Mouse (Mus musculus) heart, embryonic 13.5 days (tissue): ENCODE measurements at regions not wholly inside any gene's neighbourhood (a gene's known extent, or its start where the extent isn't known, plus 50 kb on each side); places are given as distances from the start of the nearest gene placed in this dataset.

Experiments
- ATAC-seq: fragments of 200-750 bp; cut with Nextera tagmentation; 2 replicates; pipeline ENCODE4 v1.8.0; 2017; ENCODE audit warnings: moderate TSS enrichment; ENCODE audit not compliant: insufficient number of reproducible peaks, low FRiP score, low TSS enrichment; ENCODE audit errors: extremely low read depth
- H3K27ac ChIP-seq: fragments of 300-500 bp; sonication (generic); replicated peaks from 2 replicates; pipeline ENCODE4 v1.5.1; 2015; ENCODE audit warnings: moderate library complexity, mild to moderate bottlenecking, inconsistent platforms
- H3K27me3 ChIP-seq: fragments of 300-500 bp; sonication (generic); replicated peaks from 2 replicates; pipeline ENCODE4 v1.6.1; 2015; ENCODE audit warnings: mild to moderate bottlenecking, inconsistent platforms
- H3K36me3 ChIP-seq: fragments of 300-500 bp; sonication (generic); 2 replicates; pipeline ENCODE4 v1.6.1; 2015; ENCODE audit warnings: mild to moderate bottlenecking, inconsistent platforms
- H3K4me1 ChIP-seq: fragments of 300-500 bp; sonication (generic); 2 replicates; pipeline ENCODE4 v1.6.1; 2015; ENCODE audit warnings: inconsistent platforms
- H3K4me2 ChIP-seq: fragments of 300-500 bp; sonication (generic); 2 replicates; pipeline ENCODE4 v1.6.1; 2015; ENCODE audit warnings: inconsistent platforms, mild to moderate bottlenecking, moderate library complexity
- H3K4me3 ChIP-seq: fragments of 300-500 bp; sonication (generic); 2 replicates; pipeline ENCODE4 v1.5.1; 2015; ENCODE audit warnings: moderate library complexity, mild to moderate bottlenecking, inconsistent platforms
- H3K9ac ChIP-seq: fragments of 300-500 bp; sonication (generic); 2 replicates; pipeline ENCODE4 v1.6.1; 2015; ENCODE audit warnings: inconsistent platforms, mild to moderate bottlenecking, moderate library complexity
- H3K9me3 ChIP-seq: fragments of 300-500 bp; sonication (generic); 2 replicates; pipeline ENCODE4 v1.6.1; 2016; ENCODE audit warnings: inconsistent platforms
- WGBS: fragments of 180-500 bp; shearing (Covaris S2); methylation state at CpG from one replicate; pipeline ENCODE4 v1.1.7; 2015; ENCODE audit warnings: mixed read lengths; 5-methylcytosine and 5-hydroxymethylcytosine counted together

DNA sequence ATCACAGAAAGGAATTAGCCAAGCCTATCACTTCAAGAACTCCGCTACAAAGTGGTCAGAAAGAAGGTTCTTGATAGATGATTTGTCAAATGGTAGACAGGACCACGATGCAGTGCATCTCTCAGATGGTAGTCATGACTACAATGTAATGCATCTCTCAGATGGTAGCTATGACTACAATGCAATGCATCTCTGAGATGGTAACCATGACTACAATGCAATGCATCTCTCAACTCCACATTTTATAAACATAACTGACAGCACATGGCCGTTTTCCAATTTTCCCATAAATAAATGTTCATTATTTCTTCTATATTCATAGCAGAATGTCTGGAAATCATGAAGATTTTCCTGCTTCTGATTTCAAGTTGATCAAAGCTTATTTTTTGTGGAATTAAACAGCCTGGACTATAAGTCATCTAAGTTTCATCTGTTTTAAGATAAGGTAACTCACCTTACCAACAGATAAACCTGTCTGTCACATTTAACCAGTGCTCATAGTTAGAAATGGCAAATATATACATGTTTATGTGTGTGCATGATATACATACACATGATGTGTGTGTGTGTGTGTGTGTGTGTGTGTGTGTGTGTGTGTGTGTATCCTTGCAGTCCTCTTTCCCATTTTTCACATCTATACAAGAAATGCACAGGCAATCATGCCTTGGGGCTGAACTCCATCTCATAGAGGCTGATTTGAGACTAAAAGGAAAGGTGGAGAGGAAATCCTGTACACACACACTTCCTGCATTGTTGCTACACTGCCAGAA, 122.4 kb downstream of the Phf3 start:
- Histone ChIP-seq H3K27me3 (no peaks in the 10 kb centered on the region), H3K4me1 (no peaks in the 10 kb centered on the region), H3K36me3 (no peaks in the 10 kb centered on the region), H3K27ac (no peak overlapping the region), H3K4me2 (no peak overlapping the region), H3K4me3 (no peak overlapping the region), H3K9ac (no peak overlapping the region), H3K9me3 (no peaks in the 10 kb centered on the region)
- WGBS, result 60% methylated on average over 3 of the region's 3 CpGs
- no peak for ATAC-seq

DNA sequence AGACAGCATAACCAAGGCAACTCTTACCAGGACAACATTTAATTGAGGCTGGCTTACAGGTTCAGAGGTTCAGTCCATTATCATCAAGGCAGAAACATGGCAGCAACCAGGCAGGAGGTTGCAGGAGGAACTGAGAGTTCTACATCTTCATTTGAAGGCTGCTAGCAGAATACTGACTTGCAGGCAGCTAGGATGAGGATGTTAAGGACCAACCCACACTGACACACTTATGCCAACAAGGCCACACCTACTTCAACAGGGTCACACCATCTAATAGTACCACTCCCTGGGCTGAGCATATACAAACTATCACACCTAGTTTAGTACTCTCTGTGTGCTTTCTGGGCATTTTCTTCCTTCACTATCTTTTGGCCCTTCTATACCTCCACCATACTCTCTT, 131.8 kb downstream of the Phf3 start:
- Histone ChIP-seq H3K9ac (no peak overlapping the region), H3K4me1 (no peaks in the 10 kb centered on the region), H3K27me3 (no peaks in the 10 kb centered on the region), H3K9me3 (no peaks in the 10 kb centered on the region), H3K4me2 (no peak overlapping the region), H3K36me3 (no peaks in the 10 kb centered on the region), H3K4me3 (no peak overlapping the region), H3K27ac (no peak overlapping the region)
- ATAC-seq, result no peak

DNA sequence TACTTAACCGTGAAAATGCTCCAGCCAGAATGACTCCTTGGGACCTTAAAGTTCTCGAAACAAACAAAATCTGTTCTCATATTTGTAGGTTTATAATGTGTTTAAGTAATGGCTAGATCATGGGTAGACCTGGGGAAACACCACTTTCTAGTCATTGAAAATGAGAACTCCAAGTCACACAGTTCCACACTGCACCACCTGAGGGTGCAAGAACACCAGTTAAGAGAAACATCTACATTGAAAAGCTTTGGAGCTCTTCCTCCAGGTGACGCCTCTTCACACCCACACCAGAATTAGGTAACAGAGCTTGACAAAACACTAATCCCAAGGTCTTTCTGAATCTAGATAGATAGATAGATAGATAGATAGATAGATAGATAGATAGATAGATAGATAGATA, 132.9 kb downstream of the Phf3 start:
- Histone ChIP-seq H3K27ac (no peak overlapping the region), H3K27me3 (no peaks in the 10 kb centered on the region), H3K9me3 (no peaks in the 10 kb centered on the region), H3K36me3 (no peaks in the 10 kb centered on the region), H3K9ac (no peak overlapping the region), H3K4me3 (no peak overlapping the region), H3K4me1 (no peaks in the 10 kb centered on the region), H3K4me2 (no peak overlapping the region)
- 60% methylated on average over 3 of the region's 3 CpGs for WGBS
- no peak for ATAC-seq

DNA sequence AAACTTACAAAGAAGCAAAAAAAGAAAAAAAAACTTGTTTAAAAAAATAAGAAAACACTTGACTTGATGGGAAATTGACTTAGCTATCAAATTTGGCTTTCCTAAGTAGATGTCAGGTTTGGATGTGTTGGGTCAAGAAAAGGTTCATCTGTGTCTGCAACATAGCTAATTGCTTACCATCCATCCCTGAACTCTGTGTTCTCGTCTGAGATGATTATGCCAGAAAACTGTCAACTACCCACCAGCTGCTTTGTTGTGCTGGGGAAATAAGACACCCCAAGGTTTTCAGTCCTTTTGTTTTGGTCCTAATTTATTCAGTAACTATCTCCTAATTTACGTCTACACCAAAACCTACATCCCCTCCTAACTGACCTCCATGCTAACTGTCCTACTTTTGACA, 152.2 kb downstream of the Phf3 start:
- Histone ChIP-seq H3K36me3 (no peaks in the 10 kb centered on the region), H3K4me2 (no peak overlapping the region), H3K27me3 (no peaks in the 10 kb centered on the region), H3K4me1 (no peaks in the 10 kb centered on the region), H3K4me3 (no peak overlapping the region), H3K27ac (no peak overlapping the region), H3K9ac (no peak overlapping the region), H3K9me3 (no peaks in the 10 kb centered on the region)
- ATAC-seq, result no peak
- 52% methylated on average over 2 of the region's 2 CpGs for WGBS

DNA sequence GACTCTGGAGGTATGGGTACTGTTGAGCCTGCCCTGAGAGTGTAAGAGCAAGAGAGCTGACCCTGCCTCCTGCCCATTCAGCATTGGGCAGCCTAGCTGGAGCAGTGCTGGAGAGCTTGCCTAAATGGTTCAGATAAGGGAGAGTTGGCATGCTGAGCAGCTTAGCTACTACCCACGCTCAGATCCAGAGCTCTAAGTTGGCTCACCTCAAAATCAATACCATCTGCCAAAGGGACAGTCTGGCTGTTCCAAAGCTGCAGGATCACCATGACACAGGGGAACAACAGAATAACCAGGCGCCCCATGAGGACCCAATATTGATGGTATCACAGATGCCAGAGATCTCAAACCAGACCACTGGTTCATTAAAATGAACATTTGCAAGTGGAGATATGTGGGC, 152.9 kb downstream of the Phf3 start:
- no peak for ATAC-seq
- no peak overlapping the region for H3K27ac ChIP-seq
- H3K9ac ChIP-seq, result no peak overlapping the region
- no peaks in the 10 kb centered on the region for H3K27me3 ChIP-seq
- 66% methylated on average over 2 of the region's 2 CpGs for WGBS
- H3K4me2 ChIP-seq, result no peak overlapping the region
- no peaks in the 10 kb centered on the region for H3K36me3 ChIP-seq
- no peaks in the 10 kb centered on the region for H3K4me1 ChIP-seq
- H3K4me3 ChIP-seq, result no peak overlapping the region
- H3K9me3 ChIP-seq, result no peaks in the 10 kb centered on the region

DNA sequence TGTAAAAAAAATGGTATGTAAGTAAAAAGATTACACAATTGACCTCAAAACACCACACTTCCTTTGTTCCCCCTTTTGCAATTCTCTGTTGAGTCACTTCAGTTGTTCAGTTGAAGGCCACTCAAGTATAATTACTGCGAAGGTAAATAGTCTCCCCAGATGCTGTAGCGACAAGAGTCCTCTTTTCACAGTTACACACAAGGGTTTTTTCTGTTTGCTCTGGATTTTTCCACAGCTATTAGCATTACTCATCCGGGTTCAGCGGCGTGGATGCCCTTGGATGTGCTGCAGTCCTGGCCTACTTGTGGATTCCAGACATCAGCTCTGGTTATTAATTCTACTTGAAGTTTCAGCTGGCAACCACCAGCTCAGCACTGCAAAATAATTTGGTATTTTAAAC, 155.1 kb downstream of the Phf3 start:
- ATAC-seq, result no peak

DNA sequence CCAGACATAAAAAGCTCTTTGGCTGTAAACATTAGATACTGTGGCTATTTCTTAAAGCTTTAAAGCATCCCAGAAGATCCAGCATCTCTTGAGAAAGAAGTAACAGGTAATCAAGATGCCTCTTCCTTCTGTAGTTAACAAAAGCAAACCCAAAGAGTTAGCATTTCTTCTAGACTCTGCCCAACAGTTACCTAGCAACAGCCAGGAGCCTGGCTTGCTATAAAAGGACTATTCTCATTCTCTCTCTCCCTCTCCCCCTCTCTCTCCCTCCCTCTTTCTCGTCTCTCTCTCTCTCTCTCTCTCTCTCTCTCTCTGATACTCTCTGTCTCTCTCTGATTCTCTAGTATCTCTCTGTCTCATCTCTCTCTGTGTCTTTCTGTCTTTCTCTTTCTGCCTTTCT, 157.4 kb downstream of the Phf3 start:
- Histone ChIP-seq H3K4me1 (no peaks in the 10 kb centered on the region), H3K9me3 (no peaks in the 10 kb centered on the region), H3K36me3 (no peaks in the 10 kb centered on the region), H3K27ac (no peak overlapping the region), H3K27me3 (no peaks in the 10 kb centered on the region), H3K4me2 (no peak overlapping the region), H3K4me3 (no peak overlapping the region), H3K9ac (no peak overlapping the region)
- 69% methylated on average over 1 of the region's 1 CpGs for WGBS
- no peak for ATAC-seq

More for the DNA sequence above, 155.1 kb downstream of the Phf3 start:
- no peak overlapping the region for H3K9ac ChIP-seq
- H3K4me3 ChIP-seq, result no peak overlapping the region
- no peaks in the 10 kb centered on the region for H3K36me3 ChIP-seq
- H3K9me3 ChIP-seq, result no peaks in the 10 kb centered on the region
- H3K27ac ChIP-seq, result no peak overlapping the region
- H3K4me2 ChIP-seq, result no peak overlapping the region
- H3K4me1 ChIP-seq, result no peaks in the 10 kb centered on the region
- no peaks in the 10 kb centered on the region for H3K27me3 ChIP-seq
- 74% methylated on average over 5 of the region's 5 CpGs for WGBS

DNA sequence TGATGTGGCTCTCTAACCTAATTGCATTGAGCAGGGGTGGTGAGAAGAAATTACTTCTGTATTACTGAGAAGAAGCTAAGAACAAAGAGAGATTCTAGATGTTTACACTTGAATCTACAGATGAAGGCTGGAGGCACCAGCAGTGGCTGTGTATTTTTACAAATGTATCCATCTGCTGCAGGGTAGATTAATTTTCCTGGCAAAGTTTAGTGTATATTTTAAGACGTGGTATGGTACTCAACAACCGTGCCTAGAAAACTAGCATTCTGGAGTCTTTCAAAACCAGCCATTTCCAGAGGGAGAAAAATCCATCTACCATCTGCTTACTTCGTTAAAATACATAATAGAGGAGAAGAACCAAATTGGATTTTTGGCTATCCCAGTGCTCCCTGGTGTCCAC, 172.6 kb downstream of the Phf3 start:
- Histone ChIP-seq H3K9ac (no peak overlapping the region), H3K9me3 (no peaks in the 10 kb centered on the region), H3K27me3 (no peaks in the 10 kb centered on the region), H3K4me1 (no peaks in the 10 kb centered on the region), H3K4me2 (no peak overlapping the region), H3K36me3 (no peaks in the 10 kb centered on the region), H3K4me3 (no peak overlapping the region), H3K27ac (no peak overlapping the region)
- ATAC-seq, result no peak
- 73% methylated on average over 3 of the region's 3 CpGs for WGBS

DNA sequence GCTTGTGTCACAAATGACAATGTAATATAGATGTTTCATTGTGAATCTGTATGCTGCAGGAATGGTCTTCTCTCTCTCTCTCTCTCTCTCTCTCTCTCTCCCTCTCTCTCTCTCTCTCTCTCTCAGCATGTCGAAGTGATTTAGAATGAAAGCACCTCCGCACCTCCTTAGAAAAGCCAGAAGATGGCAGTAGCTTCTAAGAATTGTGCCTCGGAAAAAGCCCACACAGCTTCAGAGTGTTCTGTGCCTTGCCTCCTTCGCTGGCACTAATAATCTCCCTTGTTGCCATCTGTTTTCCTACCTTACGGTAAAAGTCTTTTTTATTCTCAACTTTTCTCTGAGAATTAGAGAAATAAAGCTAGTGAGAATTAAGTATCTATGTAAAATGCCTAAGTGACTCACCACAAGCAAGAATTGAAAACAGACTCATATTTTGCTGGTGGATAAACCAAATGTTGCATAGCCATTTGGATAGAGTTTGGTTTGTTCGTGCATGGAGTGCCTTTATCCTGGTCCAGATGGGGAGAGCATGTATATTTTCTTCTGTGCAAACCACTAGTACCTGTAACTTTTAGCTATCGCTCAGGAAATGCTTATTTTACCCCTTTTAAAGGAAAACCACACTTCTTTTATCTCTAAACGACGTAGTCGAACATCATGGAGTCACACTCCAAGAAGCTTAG, 173.2 kb downstream of the Phf3 start:
- H3K27ac ChIP-seq, result no peak overlapping the region
- no peaks in the 10 kb centered on the region for H3K36me3 ChIP-seq
- 50% methylated on average over 10 of the region's 10 CpGs for WGBS
- no peaks in the 10 kb centered on the region for H3K9me3 ChIP-seq
- H3K9ac ChIP-seq, result no peak overlapping the region
- H3K4me1 ChIP-seq, result no peaks in the 10 kb centered on the region
- H3K27me3 ChIP-seq, result no peaks in the 10 kb centered on the region
- ATAC-seq, result no peak
- H3K4me2 ChIP-seq, result no peak overlapping the region
- H3K4me3 ChIP-seq, result no peak overlapping the region

DNA sequence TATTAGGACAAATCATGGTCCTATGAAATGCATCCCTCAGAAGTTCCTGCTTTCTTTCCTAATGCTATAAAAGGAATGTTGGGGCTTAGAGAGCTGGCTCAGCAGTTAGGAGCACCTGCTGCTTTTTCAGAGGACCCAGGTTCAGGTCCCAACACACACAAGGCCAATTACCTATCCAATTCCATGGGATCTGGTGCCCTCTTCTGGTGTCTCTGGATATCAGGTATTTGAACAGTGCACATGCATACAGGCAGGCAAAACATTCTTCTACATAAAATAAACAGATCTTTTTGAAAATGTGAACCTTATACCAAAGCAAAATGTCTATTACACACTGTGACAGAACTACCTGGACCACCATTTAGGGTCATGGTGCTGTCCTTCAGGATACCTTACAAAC, 177.4 kb downstream of the Phf3 start:
- Histone ChIP-seq H3K27me3 (no peaks in the 10 kb centered on the region), H3K36me3 (no peaks in the 10 kb centered on the region), H3K9ac (no peak overlapping the region), H3K4me2 (no peak overlapping the region), H3K4me3 (no peak overlapping the region), H3K4me1 (no peaks in the 10 kb centered on the region), H3K27ac (no peak overlapping the region), H3K9me3 (no peaks in the 10 kb centered on the region)
- ATAC-seq, result no peak

DNA sequence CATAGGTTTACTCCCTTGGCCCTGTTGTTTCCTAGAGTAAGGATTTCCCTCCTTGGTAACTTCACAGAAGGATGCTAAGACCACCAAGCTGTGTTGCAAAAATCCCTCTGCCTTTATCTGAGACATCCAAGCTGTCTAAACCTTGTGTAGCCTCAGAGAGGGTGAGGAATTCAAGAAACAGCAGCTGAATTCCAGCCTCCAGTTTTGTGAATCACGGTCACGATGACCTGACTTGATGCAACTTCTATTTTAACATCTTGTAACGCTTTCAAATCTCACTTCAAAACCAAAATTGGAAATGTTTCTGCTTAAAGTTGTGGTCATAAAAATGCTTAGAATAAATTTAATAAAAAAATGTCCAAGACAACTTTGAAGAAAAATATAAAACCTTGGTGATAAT, 188.4 kb downstream of the Phf3 start:
- Histone ChIP-seq H3K36me3 (no peaks in the 10 kb centered on the region), H3K4me2 (no peak overlapping the region), H3K9me3 (no peaks in the 10 kb centered on the region), H3K4me3 (no peak overlapping the region), H3K27me3 (no peaks in the 10 kb centered on the region), H3K9ac (no peak overlapping the region), H3K4me1 (no peaks in the 10 kb centered on the region), H3K27ac (no peak overlapping the region)
- 78% methylated on average over 3 of the region's 3 CpGs for WGBS
- ATAC-seq, result no peak

DNA sequence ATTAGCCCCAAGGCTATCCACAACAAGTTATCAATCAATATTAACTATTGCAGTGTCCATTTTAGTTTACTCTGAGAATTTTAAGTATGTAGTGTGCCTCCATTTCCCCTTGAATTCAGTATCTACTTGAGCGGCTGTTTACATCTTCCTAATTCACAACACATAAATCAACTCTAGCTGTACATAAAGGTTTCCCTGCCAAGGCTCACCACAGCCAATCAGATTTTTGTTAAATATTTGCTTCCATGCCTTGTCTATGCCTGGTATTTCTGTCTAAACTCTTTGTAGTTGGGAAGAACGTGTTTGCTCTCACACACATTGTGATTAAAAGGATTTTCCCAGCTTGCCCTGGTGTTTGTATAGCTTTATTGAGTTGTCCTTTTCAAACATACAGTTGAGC, 189.8 kb downstream of the Phf3 start:
- Histone ChIP-seq H3K4me1 (no peaks in the 10 kb centered on the region), H3K9me3 (no peaks in the 10 kb centered on the region), H3K4me3 (no peak overlapping the region), H3K9ac (no peak overlapping the region), H3K27me3 (no peaks in the 10 kb centered on the region), H3K4me2 (no peak overlapping the region), H3K36me3 (no peaks in the 10 kb centered on the region), H3K27ac (no peak overlapping the region)
- no peak for ATAC-seq
- 60% methylated on average over 2 of the region's 2 CpGs for WGBS
